Mouse (Mus musculus) ES-Bruce4 (cell line): Measurements from ENCODE around the gene B3gnt2.

ENCODE experiments used
- CTCF ChIP-seq: IDR thresholded peaks from one replicate; pipeline ENCODE4 v1.8.1; 2011; ENCODE audit warnings: low read depth, low read length
- EP300 ChIP-seq: IDR thresholded peaks from 2 replicates; pipeline ENCODE4 v1.6.1; 2011; ENCODE audit warnings: low read depth, low read length; ENCODE audit not compliant: insufficient read depth
- POLR2A ChIP-seq: IDR thresholded peaks from one replicate; pipeline ENCODE4 v1.8.1; 2011; ENCODE audit warnings: low read length; ENCODE audit not compliant: insufficient read depth

GRCm38 (mm10) chr11:22763556-22764295, 97.0 kb downstream of the B3gnt2 start:
- TF ChIP-seq CTCF (no peak), EP300 (no peak), POLR2A (no peak)
